Mouse (Mus musculus): ENCODE data around the gene Wdtc1. TPM values are rescaled to one million over a fixed set of nuclear protein-coding genes. Genes with fewer than 3 reads are reported as not detected.

The Wdtc1 gene
- total and polyA plus RNA-seq, 2 experiments from 2014 or later, result 9.3 to 39.9 TPM

DNA sequence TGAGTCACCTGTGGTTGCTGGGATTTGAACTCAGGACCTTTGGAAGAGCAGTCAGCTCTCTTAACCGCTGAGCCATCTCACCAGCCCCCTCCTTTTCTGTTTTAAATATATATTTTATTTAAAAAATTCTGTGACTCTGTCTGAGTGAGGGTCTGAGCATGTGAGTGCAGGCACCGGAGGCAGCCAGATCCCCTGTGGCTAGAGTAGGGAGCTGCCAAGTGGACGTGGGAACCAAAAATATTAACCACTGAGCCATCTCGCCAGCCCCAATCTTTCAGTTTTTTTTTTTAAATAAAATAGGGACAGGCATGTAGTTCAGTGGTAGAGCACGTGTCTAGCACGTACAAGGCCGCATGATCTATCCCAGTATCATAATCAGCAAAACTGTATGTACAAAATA, 48.5 kb downstream of the Wdtc1 start:
- no peak overlapping the region for H3K9ac ChIP-seq (replicated peaks; ENCODE audit: low read depth, low read length)
- no peak overlapping the region for H3K27ac ChIP-seq (ENCODE audit: low read depth)
- H3K4me3 ChIP-seq (ENCODE audit: low read depth, low read length), result no peak overlapping the region
- TF ChIP-seq EP300 (IDR thresholded peaks at IDR 0.05; ENCODE audit: low read depth) (no peak), CTCF (IDR thresholded peaks at IDR 0.05; ENCODE audit: low read depth) (no peak)
- no peaks in the 10 kb centered on the region for H3K27me3 ChIP-seq (ENCODE audit: control insufficient read depth, insufficient read depth, low read length)
- no peaks in the 10 kb centered on the region for H3K4me1 ChIP-seq (ENCODE audit: control insufficient read depth, insufficient read depth)
- WGBS, result 92% methylated on average over 7 of the region's 7 CpGs
- DNase-seq (ENCODE audit: low spot score) (no peak), ATAC-seq (ENCODE audit: insufficient read depth, low read depth) (no peak)
- H3K9me3 ChIP-seq (replicated peaks; ENCODE audit: control insufficient read depth, low read length), result no peaks in the 10 kb centered on the region
- no peak overlapping the region for H3K4me2 ChIP-seq (ENCODE audit: low read depth, low read length)
- peaks cover 36% of the 10 kb centered on the region for H3K36me3 ChIP-seq (replicated peaks; ENCODE audit: control insufficient read depth, insufficient read depth, low read length)

DNA sequence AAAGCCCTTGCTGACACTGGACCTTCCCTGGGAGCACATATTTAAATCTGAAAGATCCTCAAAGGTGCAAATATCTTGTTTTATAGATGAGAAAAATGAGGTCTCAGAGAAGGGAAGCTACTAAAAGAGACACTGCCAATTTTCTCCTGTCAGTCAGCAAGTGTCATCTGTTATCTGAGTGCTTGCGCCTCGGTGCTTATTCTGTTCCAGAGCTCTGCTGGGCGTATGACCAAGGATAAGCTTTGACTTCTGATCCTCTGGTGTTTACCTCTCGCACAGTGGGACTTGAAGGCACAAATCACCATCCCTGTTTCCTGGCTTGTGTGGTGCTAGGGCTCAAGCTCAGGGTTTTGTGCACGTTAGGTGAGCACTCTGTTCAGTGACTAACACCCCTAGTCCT, 50.6 kb downstream of the Wdtc1 start:
- Histone ChIP-seq H3K36me3 (replicated peaks; ENCODE audit: control insufficient read depth, insufficient read depth, low read length) (peaks cover 44% of the 10 kb centered on the region), H3K4me2 (ENCODE audit: low read depth, low read length) (no peak overlapping the region), H3K4me1 (ENCODE audit: control insufficient read depth, insufficient read depth) (no peaks in the 10 kb centered on the region), H3K4me3 (ENCODE audit: low read depth, low read length) (no peak overlapping the region), H3K27ac (ENCODE audit: low read depth) (no peak overlapping the region), H3K9me3 (replicated peaks; ENCODE audit: control insufficient read depth, low read length) (no peaks in the 10 kb centered on the region), H3K9ac (replicated peaks; ENCODE audit: low read depth, low read length) (no peak overlapping the region; the same call in 1 of the 2 replicates), H3K27me3 (ENCODE audit: control insufficient read depth, insufficient read depth, low read length) (no peaks in the 10 kb centered on the region)
- ATAC-seq (ENCODE audit: insufficient read depth, low read depth), result no peak
- TF ChIP-seq CTCF (IDR thresholded peaks at IDR 0.05; ENCODE audit: low read depth), result no peak
- no peak for TF ChIP-seq EP300 (IDR thresholded peaks at IDR 0.05; ENCODE audit: low read depth)
- no peak for DNase-seq (ENCODE audit: low spot score)
- WGBS, result 62% methylated on average over 5 of the region's 5 CpGs

DNA sequence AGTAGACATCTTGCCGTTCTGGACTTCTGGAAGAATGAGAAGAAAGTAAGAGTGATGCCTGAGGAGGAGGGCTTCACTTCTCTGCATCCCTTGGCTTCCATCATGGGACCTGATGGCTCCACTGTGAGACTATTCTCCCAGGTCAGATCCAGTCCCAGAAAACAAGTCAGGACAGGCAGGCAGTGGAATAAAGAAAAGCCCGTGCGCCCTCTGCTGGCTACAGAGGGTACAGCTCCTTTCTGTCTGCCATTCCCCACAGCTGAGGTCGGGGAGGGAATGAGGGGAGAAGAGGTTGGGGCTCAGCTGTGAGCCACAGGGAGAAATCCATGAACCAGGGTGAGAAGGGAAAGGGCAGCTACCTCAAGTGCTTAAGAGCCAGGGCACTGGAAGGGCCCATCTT, 51.5 kb downstream of the Wdtc1 start:
- H3K4me2 ChIP-seq (ENCODE audit: low read depth, low read length), result no peak overlapping the region
- DNase-seq (ENCODE audit: low spot score), result peak; percentile 54
- TF ChIP-seq CTCF (IDR thresholded peaks at IDR 0.05; ENCODE audit: low read depth), result peak; percentile 89
- no peak for TF ChIP-seq EP300 (IDR thresholded peaks at IDR 0.05; ENCODE audit: low read depth)
- WGBS, result 27% methylated on average over 4 of the region's 4 CpGs
- no peaks in the 10 kb centered on the region for H3K4me1 ChIP-seq (ENCODE audit: control insufficient read depth, insufficient read depth)
- no peaks in the 10 kb centered on the region for H3K27me3 ChIP-seq (ENCODE audit: control insufficient read depth, insufficient read depth, low read length)
- no peaks in the 10 kb centered on the region for H3K9me3 ChIP-seq (replicated peaks; ENCODE audit: control insufficient read depth, low read length)
- ATAC-seq (ENCODE audit: insufficient read depth, low read depth), result no peak
- H3K4me3 ChIP-seq (ENCODE audit: low read depth, low read length), result no peak overlapping the region
- no peak overlapping the region for H3K9ac ChIP-seq (replicated peaks; ENCODE audit: low read depth, low read length)
- peaks cover 50% of the 10 kb centered on the region for H3K36me3 ChIP-seq (replicated peaks; ENCODE audit: control insufficient read depth, insufficient read depth, low read length)
- no peak overlapping the region for H3K27ac ChIP-seq (ENCODE audit: low read depth)

DNA sequence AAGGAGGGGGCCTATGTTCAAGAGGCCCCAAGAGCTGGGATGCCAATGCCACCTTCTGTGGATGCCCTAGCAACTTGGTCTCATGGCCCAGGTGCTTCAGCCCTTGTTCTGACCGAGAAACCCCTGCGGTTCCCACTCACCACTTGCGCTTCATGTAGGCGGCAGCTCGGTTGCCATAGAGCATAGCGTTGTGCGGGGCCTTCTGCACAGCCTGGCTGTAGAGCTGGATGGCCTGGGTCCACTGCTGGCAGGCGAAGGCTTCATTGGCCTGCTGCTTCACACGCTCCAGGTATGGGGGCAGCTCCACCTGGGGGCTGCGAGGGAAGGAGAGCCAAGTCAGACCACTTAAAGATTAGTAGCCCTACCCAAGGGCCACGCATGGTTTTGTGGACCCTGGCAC, 52.9 kb downstream of the Wdtc1 start:
- no peaks in the 10 kb centered on the region for H3K9me3 ChIP-seq (replicated peaks; ENCODE audit: control insufficient read depth, low read length)
- DNase-seq (ENCODE audit: low spot score), result no peak
- H3K9ac ChIP-seq (replicated peaks; ENCODE audit: low read depth, low read length), result no peak overlapping the region
- H3K36me3 ChIP-seq (replicated peaks; ENCODE audit: control insufficient read depth, insufficient read depth, low read length), result peaks cover 62% of the 10 kb centered on the region
- no peak for ATAC-seq (ENCODE audit: insufficient read depth, low read depth)
- H3K4me3 ChIP-seq (ENCODE audit: low read depth, low read length), result no peak overlapping the region
- no peak overlapping the region for H3K27ac ChIP-seq (ENCODE audit: low read depth)
- no peaks in the 10 kb centered on the region for H3K4me1 ChIP-seq (ENCODE audit: control insufficient read depth, insufficient read depth)
- H3K27me3 ChIP-seq (ENCODE audit: control insufficient read depth, insufficient read depth, low read length), result no peaks in the 10 kb centered on the region
- no peak for TF ChIP-seq CTCF (IDR thresholded peaks at IDR 0.05; ENCODE audit: low read depth)
- no peak for TF ChIP-seq EP300 (IDR thresholded peaks at IDR 0.05; ENCODE audit: low read depth)
- WGBS, result 90% methylated on average over 11 of the region's 11 CpGs
- H3K4me2 ChIP-seq (ENCODE audit: low read depth, low read length), result no peak overlapping the region

DNA sequence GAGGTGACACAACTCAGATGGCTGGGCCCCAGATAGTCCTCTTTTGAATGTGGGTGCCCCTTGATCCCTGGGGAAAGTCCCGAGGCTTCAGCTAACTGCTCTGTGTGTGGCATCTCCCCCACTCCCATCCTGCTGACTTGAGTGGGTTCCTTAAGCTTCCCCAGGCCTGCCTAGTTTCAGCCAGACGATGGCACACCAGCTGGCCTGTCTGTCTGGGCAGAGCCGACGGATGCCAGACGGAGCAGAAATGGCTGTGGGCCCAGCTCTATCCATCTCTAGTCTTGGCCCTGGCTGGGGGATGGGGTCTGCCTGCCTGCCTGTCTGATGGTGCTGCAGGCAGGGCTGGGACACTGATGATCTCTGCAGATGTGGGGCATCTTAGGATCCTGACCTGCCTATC, 53.6 kb downstream of the Wdtc1 start:
- DNase-seq (ENCODE audit: low spot score) (no peak), ATAC-seq (ENCODE audit: insufficient read depth, low read depth) (no peak)
- Histone ChIP-seq H3K4me3 (ENCODE audit: low read depth, low read length) (no peak overlapping the region), H3K27me3 (ENCODE audit: control insufficient read depth, insufficient read depth, low read length) (no peaks in the 10 kb centered on the region), H3K9me3 (replicated peaks; ENCODE audit: control insufficient read depth, low read length) (no peaks in the 10 kb centered on the region), H3K36me3 (replicated peaks; ENCODE audit: control insufficient read depth, insufficient read depth, low read length) (peaks cover 69% of the 10 kb centered on the region), H3K27ac (ENCODE audit: low read depth) (no peak overlapping the region), H3K4me2 (ENCODE audit: low read depth, low read length) (no peak overlapping the region), H3K4me1 (ENCODE audit: control insufficient read depth, insufficient read depth) (no peaks in the 10 kb centered on the region), H3K9ac (replicated peaks; ENCODE audit: low read depth, low read length) (no peak overlapping the region)
- 54% methylated on average over 5 of the region's 5 CpGs for WGBS
- TF ChIP-seq CTCF (IDR thresholded peaks at IDR 0.05; ENCODE audit: low read depth) (no peak), EP300 (IDR thresholded peaks at IDR 0.05; ENCODE audit: low read depth) (no peak)

Measured in heart, postnatal 0 days (tissue).